Mouse (Mus musculus) CD8-positive naive resting alpha-beta T cell, adult 2 months (primary cell): ENCODE data around the gene Gm21671.
"Not testable (repeated sequence)": the region's sequence is repeated elsewhere in the genome, so short reads cannot be mapped to it uniquely, and the experiment has no call there.

Source experiments
- DNase-seq, 2 experiments: peaks; one replicate each; pipeline ENCODE4 v3.0.0; 2022; ENCODE audit warnings: low read depth in 2 of 2, low spot score in 2 of 2

The Gm21671 gene

DNA sequence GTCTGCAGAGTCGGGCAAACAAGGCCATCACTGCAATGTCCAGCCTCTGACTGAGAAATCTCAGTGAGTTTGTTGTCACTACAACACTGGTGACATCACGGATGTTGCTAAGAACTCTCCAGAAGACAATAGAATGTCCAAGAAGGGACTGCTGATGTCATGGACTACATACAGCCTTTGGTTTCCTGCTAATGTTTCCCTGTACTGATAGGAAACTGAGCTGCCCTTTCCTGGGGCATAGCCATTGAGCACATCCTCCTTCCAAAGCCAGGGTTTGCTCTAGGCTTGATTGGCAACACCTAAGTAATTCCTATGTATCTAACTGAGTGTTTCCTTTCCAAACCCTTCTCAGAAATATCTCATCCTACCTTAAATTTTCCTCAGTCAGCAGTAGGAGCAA lies at the start of gene Gm21671:
Gm21671 (minus strand) TSS at position 101 of the 400 bp plus-strand sequence.
- not testable (repeated sequence) for DNase-seq

GRCm38 (mm10) chr5:25988550-25988949 lies 34.3 kb upstream of the Gm21671 start, which contains the start of gene Gm21698:
Gm21698 (minus strand) TSS chr5:25988650.
- DNase-seq: not testable (repeated sequence)

DNA sequence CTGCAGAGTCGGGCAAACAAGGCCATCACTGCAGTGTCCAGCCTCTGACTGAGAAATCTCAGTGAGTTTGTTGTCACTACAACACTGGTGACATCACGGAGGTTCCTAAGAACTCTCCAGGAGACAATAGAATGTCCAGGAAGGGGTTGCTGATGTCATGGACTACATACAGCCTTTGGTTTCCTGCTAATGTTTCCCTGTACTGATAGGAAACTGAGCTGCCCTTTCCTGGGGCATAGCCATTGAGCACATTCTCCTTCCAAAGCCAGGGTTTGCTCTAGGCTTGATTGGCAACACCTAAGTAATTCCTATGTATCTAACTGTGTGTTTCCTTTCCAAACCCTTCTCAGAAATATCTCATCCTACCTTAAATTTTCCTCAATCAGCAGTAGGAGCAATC lies 18.3 kb upstream of the Gm21671 start, which contains the start of gene Gm21680:
Gm21680 (minus strand) TSS at position 101 of the 400 bp plus-strand sequence.
- not testable (repeated sequence) for DNase-seq

DNA sequence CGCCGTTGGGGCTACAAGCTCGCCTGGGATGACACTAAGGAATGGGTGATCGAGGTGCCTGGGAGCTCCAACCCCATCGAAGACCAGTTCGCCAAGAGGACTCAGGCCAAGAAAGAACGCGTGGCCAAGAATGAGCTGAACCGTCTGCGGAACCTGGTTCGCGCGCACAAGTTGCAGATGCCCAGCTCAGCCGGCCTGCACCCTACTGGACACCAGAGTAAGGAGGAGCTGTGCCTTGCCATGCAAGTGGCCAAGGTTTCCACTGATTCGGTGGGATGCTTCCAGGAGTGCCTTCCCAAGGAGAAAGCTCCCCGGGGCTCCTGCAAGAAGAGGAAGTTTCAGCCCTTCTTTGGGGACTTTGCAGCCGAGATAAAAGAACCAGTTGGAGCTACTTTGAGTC lies 2.8 kb upstream of the Gm21671 start:
- DNase-seq: not testable (repeated sequence)

DNA sequence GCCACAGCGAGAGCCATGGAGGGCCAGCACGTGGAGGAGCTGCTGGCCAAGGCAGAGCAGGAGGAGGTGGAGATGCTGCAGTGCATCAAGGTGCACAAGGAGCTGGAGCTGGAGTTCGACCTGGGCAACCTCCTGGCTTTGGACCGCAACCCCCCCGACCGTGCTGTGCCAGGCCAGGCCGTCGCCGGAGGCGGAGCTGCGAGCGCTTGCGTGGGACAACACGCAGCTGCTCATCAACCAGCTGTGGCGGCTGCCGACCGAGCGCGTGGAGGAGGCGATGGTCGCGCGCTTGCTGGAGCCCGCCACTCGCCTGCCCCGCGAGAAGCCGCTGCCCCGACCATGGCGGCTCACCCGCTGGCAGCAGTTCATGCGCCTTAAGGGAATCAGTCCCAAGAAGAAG lies 2.4 kb upstream of the Gm21671 start:
- not testable (repeated sequence) for DNase-seq

GRCm38 (mm10) chr5:25945391-25945790 lies 8.8 kb downstream of the Gm21671 start:
- not testable (repeated sequence) for DNase-seq

DNA sequence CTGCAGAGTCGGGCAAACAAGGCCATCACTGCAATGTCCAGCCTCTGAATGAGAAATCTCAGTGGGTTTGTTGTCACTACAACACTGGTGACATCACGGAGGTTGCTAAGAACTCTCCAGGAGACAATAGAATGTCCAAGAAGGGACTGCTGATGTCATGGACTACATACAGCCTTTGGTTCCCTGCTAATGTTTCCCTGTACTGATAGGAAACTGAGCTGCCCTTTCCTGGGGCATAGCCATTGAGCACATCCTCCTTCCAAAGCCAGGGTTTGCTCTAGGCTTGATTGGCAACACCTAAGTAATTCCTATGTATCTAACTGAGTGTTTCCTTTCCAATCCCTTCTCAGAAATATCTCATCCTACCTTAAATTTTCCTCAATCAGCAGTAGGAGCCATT lies 11.9 kb downstream of the Gm21671 start, which contains the start of gene Gm21663:
Gm21663 (minus strand) TSS at position 101 of the 400 bp plus-strand sequence.
- DNase-seq: not testable (repeated sequence)
